Mouse (Mus musculus) hindbrain, embryonic 12.5 days (tissue): ENCODE measurements around the gene Pusl1. TPM values are rescaled to one million over a fixed set of nuclear protein-coding genes. Genes with fewer than 3 reads are reported as not detected.

Experiments used
- ATAC-seq: fragments of 200-750 bp; cut with Nextera tagmentation; 2 replicates; pipeline ENCODE4 v1.8.0; 2017; ENCODE audit warnings: moderate TSS enrichment; ENCODE audit not compliant: low FRiP score
- H3K27ac ChIP-seq: fragments of 300-500 bp; sonication (generic); 2 replicates; pipeline ENCODE4 v1.5.1; 2016; ENCODE audit warnings: mild to moderate bottlenecking
- H3K27me3 ChIP-seq: fragments of 300-500 bp; sonication (generic); 2 replicates; pipeline ENCODE4 v1.6.1; 2016; ENCODE audit warnings: mild to moderate bottlenecking
- H3K36me3 ChIP-seq: fragments of 300-500 bp; sonication (generic); 2 replicates; pipeline ENCODE4 v1.6.1; 2016; ENCODE audit warnings: mild to moderate bottlenecking
- H3K4me1 ChIP-seq: fragments of 300-500 bp; sonication (generic); 2 replicates; pipeline ENCODE4 v1.6.1; 2016
- H3K4me2 ChIP-seq: fragments of 300-500 bp; sonication (generic); replicated peaks from 2 replicates; pipeline ENCODE4 v1.6.1; 2016; ENCODE audit warnings: mild to moderate bottlenecking
- H3K4me3 ChIP-seq: fragments of 300-500 bp; sonication (generic); 2 replicates; pipeline ENCODE4 v1.5.1; 2016; ENCODE audit warnings: mild to moderate bottlenecking
- H3K9ac ChIP-seq: fragments of 300-500 bp; sonication (generic); 2 replicates; pipeline ENCODE4 v1.6.1; 2016; ENCODE audit warnings: mild to moderate bottlenecking, moderate library complexity
- H3K9me3 ChIP-seq: fragments of 300-500 bp; sonication (generic); replicated peaks from 2 replicates; pipeline ENCODE4 v1.6.1; 2016; ENCODE audit warnings: mild to moderate bottlenecking
- WGBS: fragments of 180-500 bp; shearing (Covaris S2); methylation state at CpG from one replicate; pipeline ENCODE4 v1.1.7; 2016; 5-methylcytosine and 5-hydroxymethylcytosine counted together
- polyA plus RNA-seq: library from polyadenylated mRNA; unstranded; fragments of >200 nt; fragmentation: Nextera tagmentation; extraction: Ambion mirVana; gene quantifications from 2 replicates; pipeline ENCODE4 v1.2.1, GENCODE M21; 2016

Pusl1 gene
- polyA plus RNA-seq, 1 experiment from 2014 or later: 45.1 TPM

DNA sequence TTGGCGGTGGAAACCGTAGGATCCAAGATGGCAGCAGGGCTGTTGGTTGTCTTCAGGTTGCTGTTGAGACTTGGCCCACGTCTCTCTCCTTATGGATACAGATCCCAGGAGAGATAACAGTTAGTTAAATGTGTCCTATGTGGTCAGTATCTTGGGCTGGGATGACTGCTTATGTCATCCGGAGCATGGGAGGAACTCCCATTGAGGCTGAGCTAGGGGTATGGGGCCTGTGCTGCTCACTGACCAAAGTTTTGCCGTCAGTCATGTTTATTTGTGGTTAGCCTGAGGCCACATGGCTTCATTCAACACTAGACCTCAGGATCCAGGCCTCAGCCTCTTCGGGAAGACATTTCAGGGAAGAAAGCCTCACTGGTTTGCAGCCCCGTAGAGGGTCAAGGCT is 20.2 kb downstream of the Pusl1 start:
- H3K27me3 ChIP-seq: no peaks in the 10 kb centered on the region
- ATAC-seq: no peak
- no peak overlapping the region for H3K4me3 ChIP-seq
- peaks cover 28% of the 10 kb centered on the region for H3K4me1 ChIP-seq
- WGBS: 92% methylated on average over 7 of the region's 7 CpGs
- H3K4me2 ChIP-seq: no peak overlapping the region
- H3K36me3 ChIP-seq: peaks cover 54% of the 10 kb centered on the region
- no peak overlapping the region for H3K9ac ChIP-seq
- H3K9me3 ChIP-seq: no peaks in the 10 kb centered on the region
- no peak overlapping the region for H3K27ac ChIP-seq

DNA sequence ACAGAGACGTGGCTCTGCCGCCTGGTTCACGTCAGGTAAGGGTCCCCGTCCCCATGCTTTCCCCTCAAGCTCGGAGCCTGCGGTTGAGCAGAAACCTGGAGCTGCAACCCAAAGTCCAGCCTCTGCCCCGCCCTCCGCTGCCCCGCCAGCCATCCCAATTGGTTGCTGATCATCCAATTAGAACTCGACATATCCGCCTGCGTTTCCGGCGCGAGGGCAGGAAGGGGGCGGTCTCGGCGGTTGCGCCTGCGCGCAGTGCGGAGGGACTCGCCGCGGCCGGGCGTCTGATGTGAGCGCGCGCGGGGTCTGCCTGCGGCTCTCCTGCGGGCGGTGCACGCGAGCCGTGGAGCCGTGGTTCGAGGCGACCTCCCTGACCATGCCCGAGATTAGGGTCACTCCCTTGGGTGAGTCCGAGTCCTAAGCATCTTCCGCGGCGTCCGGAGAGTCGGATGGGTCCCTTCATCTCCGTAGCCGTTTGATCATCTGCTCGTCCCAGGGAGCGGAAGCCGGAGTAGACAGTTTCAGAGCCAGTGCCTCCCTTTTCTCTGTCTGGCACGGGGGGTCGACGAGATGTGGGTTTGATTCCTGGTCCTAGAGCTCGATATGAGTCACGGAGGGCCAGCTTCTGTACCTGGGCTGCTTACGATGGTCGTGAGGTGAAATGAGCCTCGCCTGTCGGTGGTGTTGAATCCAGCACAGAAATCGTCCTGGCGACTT is 22.1 kb downstream of the Pusl1 start, which contains the start of the genes Cptp and Ints11:
TSS of gene Cptp (minus strand) at position 124 of the 717 bp plus-strand sequence.
TSS of gene Ints11 (plus strand) at position 230 of the 717 bp plus-strand sequence.
- H3K36me3 ChIP-seq: peaks cover 57% of the 10 kb centered on the region
- H3K27me3 ChIP-seq: no peaks in the 10 kb centered on the region
- peaks cover 28% of the 10 kb centered on the region for H3K4me1 ChIP-seq
- under 1% methylated on average over 63 of the region's 63 CpGs for WGBS
- peak within 1 kb of the TSS; percentile 86 for H3K9ac ChIP-seq
- peak within 1 kb of the TSS; percentile 70 for H3K4me3 ChIP-seq
- peak within 1 kb of the TSS; percentile 69 for H3K27ac ChIP-seq
- peak within 1 kb of the TSS; percentile 94 for H3K4me2 ChIP-seq
- no peaks in the 10 kb centered on the region for H3K9me3 ChIP-seq
- peak; percentile 96 for ATAC-seq

DNA sequence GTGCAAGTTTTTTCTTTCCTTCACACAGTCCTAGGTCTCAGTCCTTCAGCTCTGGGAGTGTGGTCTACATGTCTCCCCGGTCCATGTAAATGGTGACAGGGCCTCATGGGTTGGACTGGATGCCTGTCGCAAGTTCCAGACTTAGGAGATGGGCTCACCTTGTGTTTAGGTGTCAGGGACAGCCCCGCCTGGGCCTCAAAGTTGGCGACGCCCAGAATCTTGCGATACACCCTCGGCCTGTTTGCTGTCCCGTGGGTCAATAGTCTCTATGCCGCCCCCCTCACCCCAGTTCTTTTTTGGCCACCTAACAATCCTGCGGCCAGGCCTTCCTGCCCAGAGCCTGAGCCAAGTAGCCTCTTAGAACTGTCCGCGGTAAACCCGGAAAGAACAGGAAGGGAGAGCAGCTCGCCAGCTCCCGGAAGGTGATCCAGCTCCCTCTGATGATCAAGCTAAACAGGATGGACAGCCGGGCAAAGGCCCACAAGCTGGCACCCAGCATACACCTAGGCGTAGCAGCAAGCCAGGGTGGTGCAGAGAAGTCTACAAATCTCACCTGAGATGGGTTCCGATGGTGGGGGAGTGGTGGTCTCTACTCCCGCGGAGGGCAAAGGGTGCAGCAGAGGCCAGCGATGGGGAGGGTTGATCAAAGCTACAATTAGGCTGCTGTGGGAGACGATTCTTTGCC is 22.8 kb downstream of the Pusl1 start:
- Histone ChIP-seq H3K9ac (peak overlapping the region; percentile 86), H3K4me2 (peak overlapping the region; percentile 94), H3K4me1 (peaks cover 28% of the 10 kb centered on the region), H3K27me3 (no peaks in the 10 kb centered on the region), H3K9me3 (no peaks in the 10 kb centered on the region), H3K36me3 (peaks cover 50% of the 10 kb centered on the region), H3K4me3 (peak overlapping the region; percentile 70), H3K27ac (no peak overlapping the region)
- 12% methylated on average over 22 of the region's 22 CpGs for WGBS
- ATAC-seq: peak; percentile 64; the same call in 1 of the 2 replicates

DNA sequence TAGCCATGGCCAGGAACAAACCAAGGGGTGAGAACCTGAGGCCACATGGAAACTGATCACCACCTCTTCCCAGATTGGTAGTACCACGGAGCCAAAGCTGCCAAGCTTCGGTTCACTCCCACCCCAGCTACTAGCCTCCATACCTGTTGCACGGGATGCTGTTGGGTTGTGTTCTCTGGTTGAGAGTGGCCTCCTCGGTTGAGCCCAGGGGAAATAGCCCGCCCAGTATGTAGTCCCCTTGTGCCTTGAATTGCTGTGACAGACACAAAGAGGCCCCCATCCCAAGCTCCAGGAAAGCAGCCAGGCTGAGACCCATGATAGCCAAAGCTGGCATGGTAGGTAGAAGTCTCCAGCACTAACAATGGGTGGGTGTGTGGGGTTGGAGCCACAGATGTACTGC is 28.6 kb downstream of the Pusl1 start, which contains the start of gene Tas1r3:
TSS of gene Tas1r3 (minus strand) at position 362 of the 400 bp plus-strand sequence.
- no peak within 1 kb of the TSS for H3K4me2 ChIP-seq
- 80% methylated on average over 5 of the region's 5 CpGs for WGBS
- H3K36me3 ChIP-seq: peaks cover 61% of the 10 kb centered on the region
- H3K9ac ChIP-seq: no peak within 1 kb of the TSS
- H3K9me3 ChIP-seq: no peaks in the 10 kb centered on the region
- no peak within 1 kb of the TSS for H3K27ac ChIP-seq
- H3K4me3 ChIP-seq: no peak within 1 kb of the TSS
- no peaks in the 10 kb centered on the region for H3K27me3 ChIP-seq
- 0 out of 2 replicates have a peak, but pooled peaks cover 2% of the 10 kb centered on the region for H3K4me1 ChIP-seq
- ATAC-seq: no peak

DNA sequence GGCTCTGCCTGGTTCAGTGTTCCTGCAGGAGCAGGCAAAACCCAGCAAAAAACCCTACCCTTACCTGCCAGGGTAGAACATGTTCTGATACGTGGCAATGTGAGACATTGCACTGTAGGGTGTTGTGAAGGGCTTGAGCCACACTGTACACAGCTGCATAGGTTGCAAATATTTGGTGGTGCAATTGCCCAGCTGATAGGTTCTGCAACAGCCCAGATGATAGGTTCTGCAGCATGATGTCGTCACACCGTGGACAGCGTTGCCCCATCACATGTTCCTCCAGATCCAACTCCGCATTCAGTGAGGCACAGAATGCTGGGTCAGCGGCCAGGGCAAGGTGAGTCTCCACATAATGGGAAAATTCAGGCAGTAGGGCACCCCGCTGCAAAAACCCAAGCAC is 29.8 kb downstream of the Pusl1 start:
- Histone ChIP-seq H3K36me3 (peaks cover 71% of the 10 kb centered on the region), H3K9ac (no peak overlapping the region), H3K27ac (no peak overlapping the region), H3K9me3 (no peaks in the 10 kb centered on the region), H3K4me1 (no peaks in the 10 kb centered on the region), H3K4me2 (no peak overlapping the region), H3K4me3 (no peak overlapping the region), H3K27me3 (no peaks in the 10 kb centered on the region)
- WGBS: 96% methylated on average over 7 of the region's 7 CpGs
- ATAC-seq: no peak

DNA sequence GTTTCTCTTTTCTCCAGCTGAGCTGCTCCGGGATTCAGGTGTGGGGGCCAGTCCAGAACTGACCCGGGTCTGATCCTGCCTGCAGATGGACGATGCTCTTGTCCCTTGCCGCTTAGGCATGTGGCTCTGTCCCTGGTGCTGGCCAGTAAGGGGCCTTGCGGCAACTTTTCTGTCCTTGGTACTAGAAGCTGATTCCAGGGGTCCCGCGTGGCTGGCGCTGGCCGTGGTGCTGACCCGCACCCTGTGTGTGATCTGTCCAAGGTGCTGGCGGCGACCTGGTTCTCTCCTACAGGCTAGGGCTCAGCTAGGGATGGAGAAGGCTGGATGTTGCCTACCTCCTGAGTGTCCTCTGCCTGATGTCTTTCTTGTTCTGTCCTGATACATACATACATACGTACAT is 32.3 kb downstream of the Pusl1 start:
- Histone ChIP-seq H3K36me3 (peaks cover 72% of the 10 kb centered on the region), H3K27ac (no peak overlapping the region), H3K9ac (no peak overlapping the region), H3K4me2 (no peak overlapping the region), H3K4me3 (no peak overlapping the region), H3K27me3 (no peaks in the 10 kb centered on the region), H3K9me3 (no peaks in the 10 kb centered on the region), H3K4me1 (no peaks in the 10 kb centered on the region)
- WGBS: 34% methylated on average over 13 of the region's 13 CpGs
- no peak for ATAC-seq

DNA sequence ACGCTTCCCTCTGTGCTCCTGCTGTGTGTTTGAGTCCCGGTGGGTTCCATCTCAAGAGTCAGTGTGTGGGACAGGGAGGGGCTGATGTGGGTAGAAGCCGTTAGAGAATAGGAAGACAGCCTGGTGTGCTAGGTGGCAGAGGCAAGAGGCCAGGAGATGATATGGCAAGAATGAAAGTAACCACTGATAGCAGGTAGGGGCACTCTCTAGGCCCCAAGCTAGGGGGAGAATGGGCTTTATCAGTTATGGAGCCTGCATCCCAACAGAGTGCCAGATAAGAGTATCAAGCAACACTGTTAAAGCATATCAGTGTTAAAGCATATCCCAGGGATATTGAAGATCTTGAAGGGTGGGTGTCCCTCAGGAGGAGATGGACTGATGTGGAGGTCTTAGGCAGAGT is 34.7 kb downstream of the Pusl1 start:
- H3K27me3 ChIP-seq: no peaks in the 10 kb centered on the region
- H3K9me3 ChIP-seq: no peaks in the 10 kb centered on the region
- peaks cover 74% of the 10 kb centered on the region for H3K36me3 ChIP-seq
- no peak overlapping the region for H3K9ac ChIP-seq
- no peak overlapping the region for H3K4me2 ChIP-seq
- no peak overlapping the region for H3K4me3 ChIP-seq
- H3K4me1 ChIP-seq: no peaks in the 10 kb centered on the region
- ATAC-seq: no peak
- 85% methylated on average over 3 of the region's 3 CpGs for WGBS
- H3K27ac ChIP-seq: no peak overlapping the region

DNA sequence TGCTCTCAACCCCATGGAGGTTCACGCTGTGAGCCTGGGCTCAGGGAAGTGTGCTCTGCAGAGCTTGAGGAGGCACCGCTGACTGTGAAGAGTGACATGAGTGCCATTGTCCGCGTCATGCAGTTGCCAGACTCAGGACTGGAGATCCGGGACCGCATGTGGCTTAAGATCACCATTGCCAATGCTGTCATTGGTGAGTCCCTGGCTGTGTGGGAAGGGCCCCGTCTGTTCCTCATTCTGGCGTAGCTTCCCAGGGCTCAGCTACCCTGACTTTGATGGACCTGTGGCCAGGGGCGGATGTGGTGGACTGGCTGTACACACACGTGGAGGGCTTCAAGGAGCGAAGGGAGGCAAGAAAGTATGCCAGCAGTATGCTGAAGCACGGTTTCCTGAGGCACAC is 35.5 kb downstream of the Pusl1 start:
- ATAC-seq: no peak
- Histone ChIP-seq H3K27me3 (no peaks in the 10 kb centered on the region), H3K4me3 (no peak overlapping the region), H3K4me2 (no peak overlapping the region), H3K27ac (no peak overlapping the region), H3K9ac (no peak overlapping the region), H3K36me3 (peaks cover 66% of the 10 kb centered on the region), H3K4me1 (no peaks in the 10 kb centered on the region), H3K9me3 (no peaks in the 10 kb centered on the region)
- 91% methylated on average over 12 of the region's 12 CpGs for WGBS

DNA sequence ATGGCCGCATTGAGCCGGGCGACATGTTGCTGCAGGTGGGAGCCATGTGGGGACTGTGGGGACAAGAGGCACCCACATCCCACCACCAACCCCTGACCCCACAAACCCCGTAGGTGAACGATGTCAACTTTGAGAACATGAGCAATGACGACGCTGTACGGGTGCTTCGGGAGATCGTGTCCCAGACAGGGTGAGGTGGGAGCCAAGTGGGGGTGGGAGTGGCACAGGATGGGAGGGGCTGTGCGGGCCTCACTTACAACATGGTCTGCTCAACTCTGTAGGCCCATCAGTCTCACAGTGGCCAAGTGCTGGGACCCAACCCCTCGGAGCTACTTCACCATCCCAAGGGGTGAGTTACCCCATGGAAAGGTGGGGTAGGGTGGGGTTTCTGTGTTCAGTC is 36.6 kb downstream of the Pusl1 start:
- ATAC-seq: no peak
- no peak overlapping the region for H3K27ac ChIP-seq
- H3K9me3 ChIP-seq: no peaks in the 10 kb centered on the region
- no peak overlapping the region for H3K9ac ChIP-seq
- peaks cover 55% of the 10 kb centered on the region for H3K36me3 ChIP-seq
- H3K4me3 ChIP-seq: no peak overlapping the region
- WGBS: 94% methylated on average over 12 of the region's 12 CpGs
- H3K4me2 ChIP-seq: no peak overlapping the region
- H3K4me1 ChIP-seq: peaks cover 4% of the 10 kb centered on the region; the same call in 1 of the 2 replicates
- no peaks in the 10 kb centered on the region for H3K27me3 ChIP-seq

DNA sequence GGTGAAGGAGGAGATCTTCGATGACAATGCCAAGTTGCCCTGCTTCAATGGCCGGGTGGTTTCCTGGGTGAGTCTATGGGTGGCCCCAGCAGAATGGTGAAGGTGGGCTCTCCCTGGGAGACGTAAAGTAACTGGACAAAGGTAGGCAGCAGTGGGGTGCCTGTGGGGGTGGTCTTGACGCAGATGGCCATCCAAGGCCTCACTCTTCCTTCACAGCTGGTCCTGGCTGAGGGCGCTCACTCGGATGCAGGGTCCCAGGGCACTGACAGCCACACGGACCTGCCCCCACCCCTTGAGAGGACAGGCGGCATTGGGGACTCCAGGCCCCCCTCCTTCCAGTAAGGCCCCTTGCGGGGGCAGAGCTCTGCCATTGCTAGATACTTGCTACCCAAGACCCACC is 38.2 kb downstream of the Pusl1 start:
- no peaks in the 10 kb centered on the region for H3K9me3 ChIP-seq
- no peaks in the 10 kb centered on the region for H3K27me3 ChIP-seq
- H3K9ac ChIP-seq: no peak overlapping the region
- WGBS: 89% methylated on average over 9 of the region's 9 CpGs
- no peak overlapping the region for H3K4me3 ChIP-seq
- H3K4me2 ChIP-seq: no peak overlapping the region
- H3K27ac ChIP-seq: no peak overlapping the region
- ATAC-seq: no peak
- H3K4me1 ChIP-seq: peaks cover 19% of the 10 kb centered on the region
- peaks cover 45% of the 10 kb centered on the region for H3K36me3 ChIP-seq

DNA sequence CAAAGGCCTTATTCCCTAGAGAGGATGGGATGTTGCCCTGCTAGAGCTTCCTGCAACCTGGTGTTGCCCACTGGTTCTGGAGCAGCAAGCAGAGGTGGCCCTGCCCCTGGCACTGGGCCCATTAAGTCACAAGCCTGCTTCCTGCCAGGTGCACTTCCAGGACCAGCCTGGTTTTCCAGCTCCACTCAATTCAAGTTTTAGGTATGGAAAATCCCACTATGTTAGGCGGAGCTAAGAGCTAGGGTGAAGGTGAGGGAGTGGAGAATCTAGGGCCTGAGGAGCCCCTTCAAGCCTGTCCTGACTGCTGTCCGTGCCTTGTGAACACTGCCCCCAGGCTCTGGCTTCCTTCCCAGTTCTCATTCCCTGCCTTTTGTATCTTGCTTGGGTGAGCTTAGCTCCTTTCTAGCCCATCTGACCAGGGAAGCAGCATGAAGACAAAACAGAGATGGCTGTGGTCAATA is 39.6 kb downstream of the Pusl1 start:
- peaks cover 25% of the 10 kb centered on the region for H3K4me1 ChIP-seq
- no peak overlapping the region for H3K9ac ChIP-seq
- 77% methylated on average over 2 of the region's 2 CpGs for WGBS
- no peak overlapping the region for H3K27ac ChIP-seq
- no peaks in the 10 kb centered on the region for H3K9me3 ChIP-seq
- ATAC-seq: no peak
- no peaks in the 10 kb centered on the region for H3K27me3 ChIP-seq
- no peak overlapping the region for H3K4me3 ChIP-seq
- no peak overlapping the region for H3K4me2 ChIP-seq
- H3K36me3 ChIP-seq: peaks cover 31% of the 10 kb centered on the region

DNA sequence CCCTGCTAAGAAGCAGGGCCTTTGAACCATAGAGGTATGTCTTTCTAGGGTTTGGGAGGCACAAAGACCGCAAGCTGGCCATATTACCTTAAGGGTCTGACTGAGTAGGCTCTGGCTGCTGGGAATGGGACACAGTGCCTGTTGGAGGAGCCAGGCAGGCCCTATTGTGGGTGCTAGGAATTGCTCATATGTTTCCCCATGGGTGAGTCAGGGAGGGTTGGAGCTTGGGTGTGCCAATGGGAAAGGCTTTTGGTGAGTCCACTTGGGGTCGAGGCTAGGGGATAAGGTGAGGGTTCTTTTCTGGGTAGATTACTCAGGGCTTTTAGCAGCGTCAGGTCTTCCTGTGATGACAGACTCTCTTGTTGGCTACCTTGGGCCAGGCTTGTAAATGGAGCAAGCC is 40.2 kb downstream of the Pusl1 start:
- Histone ChIP-seq H3K27me3 (no peaks in the 10 kb centered on the region), H3K27ac (no peak overlapping the region), H3K9ac (no peak overlapping the region), H3K36me3 (peaks cover 25% of the 10 kb centered on the region), H3K4me3 (no peak overlapping the region), H3K4me1 (peaks cover 30% of the 10 kb centered on the region), H3K9me3 (no peaks in the 10 kb centered on the region), H3K4me2 (no peak overlapping the region)
- no peak for ATAC-seq
- 87% methylated on average over 3 of the region's 3 CpGs for WGBS
